Mouse (Mus musculus) limb, embryonic 12.5 days (tissue): ENCODE data around the gene Rabl6. TPM values are rescaled to one million over a fixed set of nuclear protein-coding genes. Genes with fewer than 3 reads are reported as not detected.

ENCODE experiments used
- ATAC-seq: fragments of 200-750 bp; cut with Nextera tagmentation; 2 replicates; pipeline ENCODE4 v1.8.0; 2017; ENCODE audit warnings: low read depth, moderate TSS enrichment; ENCODE audit not compliant: insufficient number of reproducible peaks, insufficient read depth, low FRiP score, low TSS enrichment
- H3K27ac ChIP-seq: fragments of 300-500 bp; sonication (generic); 2 replicates; pipeline ENCODE4 v1.5.1; 2016; ENCODE audit warnings: mild to moderate bottlenecking, moderate library complexity
- H3K27me3 ChIP-seq: fragments of 300-500 bp; sonication (generic); 2 replicates; pipeline ENCODE4 v1.6.1; 2016; ENCODE audit warnings: mild to moderate bottlenecking, moderate library complexity
- H3K36me3 ChIP-seq: fragments of 300-500 bp; sonication (generic); 2 replicates; pipeline ENCODE4 v1.6.1; 2016; ENCODE audit warnings: mild to moderate bottlenecking, moderate library complexity
- H3K4me1 ChIP-seq: fragments of 300-500 bp; sonication (generic); replicated peaks from 2 replicates; pipeline ENCODE4 v1.6.1; 2016
- H3K4me2 ChIP-seq: fragments of 300-500 bp; sonication (generic); 2 replicates; pipeline ENCODE4 v1.6.1; 2016; ENCODE audit warnings: mild to moderate bottlenecking, moderate library complexity
- H3K4me3 ChIP-seq: fragments of 300-500 bp; sonication (generic); replicated peaks from 2 replicates; pipeline ENCODE4 v1.5.1; 2016; ENCODE audit warnings: mild to moderate bottlenecking
- H3K9ac ChIP-seq: fragments of 300-500 bp; sonication (generic); replicated peaks from 2 replicates; pipeline ENCODE4 v1.6.1; 2016; ENCODE audit warnings: mild to moderate bottlenecking, moderate library complexity
- H3K9me3 ChIP-seq: fragments of 300-500 bp; sonication (generic); 2 replicates; pipeline ENCODE4 v1.6.1; 2016; ENCODE audit warnings: mild to moderate bottlenecking, moderate library complexity
- WGBS: fragments of 180-500 bp; shearing (Covaris S2); methylation state at CpG from one replicate; pipeline ENCODE4 v1.1.7; 2016; 5-methylcytosine and 5-hydroxymethylcytosine counted together
- polyA plus RNA-seq: library from polyadenylated mRNA; unstranded; fragments of >200 nt; fragmentation: Nextera tagmentation; extraction: Ambion mirVana; gene quantifications from 2 replicates; pipeline ENCODE4 v1.2.1, GENCODE M21; 2016

Gene Rabl6
- polyA plus RNA-seq, 1 experiment from 2014 or later: 81.3 TPM

DNA sequence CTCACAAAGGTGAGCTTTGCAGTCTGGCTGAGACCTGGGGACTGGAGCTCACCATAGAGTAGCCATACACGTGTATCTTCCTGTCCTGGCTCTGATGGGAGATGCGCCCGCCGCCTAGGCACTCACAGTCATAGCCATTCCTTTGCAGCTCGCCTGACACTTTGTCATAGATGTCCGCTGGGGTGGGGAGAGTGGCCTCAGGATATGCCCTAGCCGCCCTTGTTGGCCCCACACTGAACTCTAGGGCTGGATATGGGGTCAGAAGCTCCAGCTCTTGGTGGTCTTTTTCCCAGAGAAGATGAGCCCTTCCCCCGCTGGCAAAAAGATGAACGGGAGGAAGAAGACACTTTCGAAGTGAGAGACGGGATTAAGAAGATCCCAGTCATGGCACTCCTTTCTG is 34.2 kb downstream of the Rabl6 start:
- H3K4me2 ChIP-seq: peak overlapping the region; percentile 95
- ATAC-seq: no peak
- H3K36me3 ChIP-seq: peaks cover 42% of the 10 kb centered on the region
- peak overlapping the region; percentile 61 for H3K9ac ChIP-seq
- peaks cover 46% of the 10 kb centered on the region for H3K4me1 ChIP-seq
- peak overlapping the region; percentile 58 for H3K4me3 ChIP-seq
- peaks cover 35% of the 10 kb centered on the region for H3K27me3 ChIP-seq
- peak overlapping the region; percentile 89; the same call in 1 of the 2 replicates for H3K27ac ChIP-seq
- 20% methylated on average over 11 of the region's 11 CpGs for WGBS
- no peaks in the 10 kb centered on the region for H3K9me3 ChIP-seq

DNA sequence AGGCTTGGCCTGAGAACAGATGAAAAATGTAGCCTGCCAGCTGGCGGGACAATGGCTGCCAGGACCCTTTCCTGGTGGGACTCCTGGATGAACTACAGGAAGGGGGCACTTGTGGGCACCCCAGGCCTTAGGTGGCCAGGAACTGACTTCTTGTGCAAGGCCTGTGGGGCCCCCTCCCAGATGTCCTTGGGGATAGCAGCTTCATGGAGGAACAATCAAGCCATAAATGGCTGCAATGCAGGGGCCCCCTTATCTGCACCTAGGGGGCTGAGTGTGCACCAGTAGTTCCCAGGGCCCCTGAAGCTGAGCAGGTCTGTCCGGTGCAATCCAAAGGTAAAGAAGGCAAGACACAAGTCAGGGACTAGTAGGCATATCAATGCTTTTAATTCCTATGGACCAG is 35.3 kb downstream of the Rabl6 start:
- Histone ChIP-seq H3K27me3 (peaks cover 24% of the 10 kb centered on the region), H3K4me2 (peak overlapping the region; percentile 95; the same call in 1 of the 2 replicates), H3K4me3 (no peak overlapping the region), H3K9ac (peak overlapping the region; percentile 61), H3K9me3 (no peaks in the 10 kb centered on the region), H3K27ac (no peak overlapping the region), H3K36me3 (peaks cover 53% of the 10 kb centered on the region), H3K4me1 (peaks cover 35% of the 10 kb centered on the region)
- 88% methylated on average over 2 of the region's 2 CpGs for WGBS
- ATAC-seq: no peak

DNA sequence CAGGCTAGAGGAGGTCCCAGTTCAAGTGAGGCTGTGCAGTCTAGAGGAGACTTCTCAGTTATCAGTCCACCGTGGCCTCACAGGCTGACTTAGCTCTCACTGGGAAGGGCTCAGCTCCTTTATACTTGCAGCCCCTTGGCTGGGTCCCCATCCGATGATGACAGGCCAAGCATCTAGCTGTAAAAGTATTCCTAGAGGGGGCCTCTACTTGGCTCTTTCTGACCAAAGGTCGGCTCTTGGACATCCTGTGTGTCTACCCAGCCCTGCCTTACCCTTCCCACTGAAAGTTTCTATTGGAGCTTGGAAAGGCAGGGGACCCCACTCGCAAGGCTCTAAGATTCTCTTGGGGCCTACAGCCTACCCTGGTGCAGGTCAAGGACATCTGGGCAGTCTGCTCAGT is 37.1 kb downstream of the Rabl6 start:
- H3K9me3 ChIP-seq: no peaks in the 10 kb centered on the region
- H3K4me1 ChIP-seq: peaks cover 24% of the 10 kb centered on the region
- no peak overlapping the region for H3K27ac ChIP-seq
- H3K36me3 ChIP-seq: peaks cover 71% of the 10 kb centered on the region
- ATAC-seq: no peak
- 89% methylated on average over 4 of the region's 4 CpGs for WGBS
- H3K4me3 ChIP-seq: no peak overlapping the region
- no peak overlapping the region for H3K9ac ChIP-seq
- peaks cover 6% of the 10 kb centered on the region for H3K27me3 ChIP-seq
- H3K4me2 ChIP-seq: no peak overlapping the region

DNA sequence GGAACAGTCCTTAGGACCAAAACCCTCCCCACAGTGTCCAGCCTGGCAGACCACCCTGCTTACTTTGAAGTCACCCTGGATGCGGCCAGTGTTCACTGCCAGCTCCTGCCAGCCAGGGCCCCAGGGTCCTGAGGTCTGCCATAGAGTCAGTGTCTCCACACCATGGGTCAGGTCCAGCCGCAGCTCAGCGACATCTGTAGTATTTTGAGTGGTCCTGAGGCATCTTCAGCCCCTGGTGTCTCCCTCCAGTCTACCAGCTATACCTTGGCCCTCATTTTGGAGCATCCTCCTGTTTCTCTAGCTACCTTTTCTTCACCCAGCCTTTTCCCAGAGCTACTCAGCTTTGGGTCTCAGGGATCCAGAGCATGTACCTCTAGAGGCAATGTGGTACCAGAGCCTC is 39.0 kb downstream of the Rabl6 start:
- 97% methylated on average over 3 of the region's 3 CpGs for WGBS
- Histone ChIP-seq H3K4me1 (peaks cover 14% of the 10 kb centered on the region), H3K27me3 (no peaks in the 10 kb centered on the region), H3K4me2 (no peak overlapping the region), H3K9ac (no peak overlapping the region), H3K9me3 (no peaks in the 10 kb centered on the region), H3K4me3 (no peak overlapping the region), H3K27ac (no peak overlapping the region), H3K36me3 (peaks cover 90% of the 10 kb centered on the region)
- no peak for ATAC-seq

DNA sequence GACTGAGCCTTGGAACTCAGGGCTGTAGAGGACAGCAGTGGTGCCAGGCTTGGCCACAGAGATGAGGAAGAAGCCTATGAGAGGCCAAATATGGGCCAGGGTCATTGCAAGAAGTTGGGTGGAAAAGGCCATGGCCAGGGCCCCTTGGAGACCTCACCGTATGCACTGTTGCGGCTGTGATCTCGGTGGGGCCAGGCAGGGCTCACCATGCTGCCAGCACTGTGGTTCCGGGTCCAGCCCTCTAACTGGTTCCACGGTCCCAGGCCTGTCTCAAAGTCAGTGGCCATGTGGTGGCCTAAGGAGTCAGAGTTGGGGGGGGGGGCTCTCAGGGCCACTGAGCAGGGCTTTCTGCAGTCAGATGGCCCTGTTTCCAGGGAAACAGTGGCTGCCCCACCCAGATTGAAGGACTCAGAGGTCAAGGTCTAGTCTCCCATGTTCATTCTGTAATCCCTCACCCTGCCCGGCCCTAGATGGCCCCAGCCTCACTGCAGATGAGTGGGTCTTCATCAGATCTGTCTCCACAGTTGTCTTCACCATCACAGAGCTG is 39.8 kb downstream of the Rabl6 start:
- Histone ChIP-seq H3K9me3 (no peaks in the 10 kb centered on the region), H3K9ac (no peak overlapping the region), H3K27me3 (no peaks in the 10 kb centered on the region), H3K4me2 (no peak overlapping the region), H3K4me1 (peaks cover 8% of the 10 kb centered on the region), H3K36me3 (peaks cover 98% of the 10 kb centered on the region), H3K27ac (no peak overlapping the region), H3K4me3 (no peak overlapping the region)
- WGBS: 89% methylated on average over 6 of the region's 6 CpGs
- ATAC-seq: no peak

DNA sequence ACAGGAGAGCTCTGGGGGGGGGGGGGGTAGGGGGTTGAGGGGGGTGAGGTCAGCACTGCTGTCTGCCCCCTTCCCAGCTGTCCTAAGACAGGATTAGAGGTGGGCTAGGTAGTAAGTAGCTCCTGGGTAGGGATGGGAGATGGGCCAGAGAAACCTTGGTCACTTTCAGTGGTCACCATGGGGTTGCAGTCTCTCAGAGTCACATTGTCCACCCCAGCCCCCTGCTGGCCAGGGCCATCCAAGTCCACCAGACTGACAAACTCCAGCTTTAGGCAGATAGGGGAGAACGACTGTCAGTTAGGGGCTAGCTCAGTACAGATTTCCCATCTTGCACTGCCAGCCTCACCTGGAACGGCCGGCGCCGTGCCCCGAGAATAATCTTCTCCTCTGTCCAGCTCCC is 41.8 kb downstream of the Rabl6 start:
- WGBS: 85% methylated on average over 6 of the region's 6 CpGs
- Histone ChIP-seq H3K9me3 (no peaks in the 10 kb centered on the region), H3K4me2 (no peak overlapping the region), H3K36me3 (peaks cover 100% of the 10 kb centered on the region), H3K9ac (no peak overlapping the region), H3K4me3 (no peak overlapping the region), H3K27me3 (no peaks in the 10 kb centered on the region), H3K4me1 (no peaks in the 10 kb centered on the region), H3K27ac (no peak overlapping the region)
- no peak for ATAC-seq

DNA sequence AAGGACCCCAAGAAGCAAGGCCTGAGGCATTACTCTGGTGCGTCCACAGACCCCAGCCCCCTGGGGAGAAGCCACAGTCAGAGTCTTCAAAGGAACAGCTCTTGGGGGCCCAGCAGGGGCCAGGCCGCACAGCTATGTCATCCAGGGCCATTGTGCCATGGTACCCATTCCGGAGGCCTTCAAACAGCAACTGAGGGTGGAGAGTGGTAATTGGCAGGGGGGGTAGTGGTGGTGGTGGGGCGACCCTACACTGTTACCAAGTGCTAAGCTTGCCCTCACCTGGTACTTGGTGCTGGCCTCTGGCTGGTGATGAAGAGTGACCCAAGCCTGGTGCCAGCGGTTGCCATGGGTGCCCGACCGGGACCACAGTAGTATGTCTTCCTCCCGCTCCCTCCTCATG is 42.6 kb downstream of the Rabl6 start:
- 86% methylated on average over 8 of the region's 8 CpGs for WGBS
- ATAC-seq: no peak
- peaks cover 100% of the 10 kb centered on the region for H3K36me3 ChIP-seq

DNA sequence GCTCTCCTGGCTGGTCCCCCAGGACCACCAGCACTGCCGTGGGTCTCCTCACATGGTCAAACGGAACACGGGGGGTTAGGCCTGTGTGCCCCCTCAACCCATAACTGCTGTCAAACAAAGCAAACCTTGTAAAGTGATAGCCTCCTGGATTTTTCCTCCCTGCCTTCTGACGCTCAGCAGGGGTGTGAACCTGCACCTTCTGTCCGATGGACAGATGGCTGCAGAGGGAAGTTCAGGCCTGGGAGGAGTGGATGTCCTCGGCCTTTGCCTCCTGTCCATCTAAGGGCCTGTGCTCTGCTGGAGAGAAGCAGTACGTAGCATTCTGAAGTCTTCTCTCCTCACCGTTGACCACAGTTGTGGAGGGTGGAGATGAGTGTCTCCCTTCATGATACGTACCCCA is 46.4 kb downstream of the Rabl6 start:
- 82% methylated on average over 9 of the region's 9 CpGs for WGBS
- Histone ChIP-seq H3K27ac (no peak overlapping the region), H3K9me3 (no peaks in the 10 kb centered on the region), H3K9ac (no peak overlapping the region), H3K36me3 (peaks cover 75% of the 10 kb centered on the region), H3K4me3 (no peak overlapping the region), H3K4me2 (no peak overlapping the region), H3K27me3 (no peaks in the 10 kb centered on the region), H3K4me1 (peaks cover 14% of the 10 kb centered on the region)
- no peak for ATAC-seq

More for the DNA sequence above, 42.6 kb downstream of the Rabl6 start:
- Histone ChIP-seq H3K9me3 (no peaks in the 10 kb centered on the region), H3K27me3 (no peaks in the 10 kb centered on the region), H3K4me1 (no peaks in the 10 kb centered on the region), H3K9ac (no peak overlapping the region), H3K4me2 (no peak overlapping the region), H3K27ac (no peak overlapping the region), H3K4me3 (no peak overlapping the region)

DNA sequence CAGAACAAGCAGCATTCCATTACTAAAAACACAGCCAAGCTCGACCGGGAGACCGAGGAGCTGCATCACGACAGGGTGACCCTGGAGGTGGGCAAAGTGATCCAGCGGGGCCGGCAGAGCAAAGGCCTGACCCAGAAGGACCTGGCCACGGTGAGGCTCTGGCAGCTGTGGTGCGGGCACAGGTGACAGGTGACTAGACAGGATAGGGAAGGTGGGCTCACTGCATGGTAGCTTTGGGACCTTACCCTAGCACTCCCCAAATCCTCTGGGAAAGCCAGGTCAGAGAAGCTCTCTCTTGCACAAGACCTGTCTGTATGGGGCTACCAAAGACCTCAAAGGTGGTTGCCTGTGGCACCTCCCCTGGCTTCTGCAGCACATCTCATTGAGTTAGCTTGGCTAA is 47.8 kb downstream of the Rabl6 start:
- H3K9ac ChIP-seq: no peak overlapping the region
- no peak overlapping the region for H3K27ac ChIP-seq
- H3K4me1 ChIP-seq: peaks cover 18% of the 10 kb centered on the region
- WGBS: 83% methylated on average over 8 of the region's 8 CpGs
- H3K36me3 ChIP-seq: peaks cover 61% of the 10 kb centered on the region
- no peak overlapping the region for H3K4me2 ChIP-seq
- ATAC-seq: no peak
- no peaks in the 10 kb centered on the region for H3K27me3 ChIP-seq
- no peaks in the 10 kb centered on the region for H3K9me3 ChIP-seq
- no peak overlapping the region for H3K4me3 ChIP-seq

DNA sequence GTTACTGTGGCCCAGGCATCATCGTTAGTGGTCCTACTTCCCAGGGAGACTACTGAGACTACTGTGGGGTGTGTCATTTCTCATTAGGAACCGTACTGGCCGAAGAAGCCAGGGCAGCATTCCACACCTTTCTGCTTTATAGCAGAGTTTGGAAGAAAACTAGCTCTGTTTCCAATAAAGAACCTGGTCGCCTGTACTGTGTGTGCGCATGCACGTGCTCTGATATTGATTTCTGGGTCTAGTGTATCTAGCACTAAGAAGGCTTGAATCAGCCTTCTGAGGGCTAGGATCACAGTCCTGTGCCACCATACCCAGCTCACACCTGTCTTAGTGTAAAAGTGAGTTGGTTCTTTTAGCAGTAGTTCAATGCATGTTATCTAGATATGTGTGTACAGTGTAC is 49.5 kb downstream of the Rabl6 start:
- peak overlapping the region; percentile 96 for H3K4me3 ChIP-seq

DNA sequence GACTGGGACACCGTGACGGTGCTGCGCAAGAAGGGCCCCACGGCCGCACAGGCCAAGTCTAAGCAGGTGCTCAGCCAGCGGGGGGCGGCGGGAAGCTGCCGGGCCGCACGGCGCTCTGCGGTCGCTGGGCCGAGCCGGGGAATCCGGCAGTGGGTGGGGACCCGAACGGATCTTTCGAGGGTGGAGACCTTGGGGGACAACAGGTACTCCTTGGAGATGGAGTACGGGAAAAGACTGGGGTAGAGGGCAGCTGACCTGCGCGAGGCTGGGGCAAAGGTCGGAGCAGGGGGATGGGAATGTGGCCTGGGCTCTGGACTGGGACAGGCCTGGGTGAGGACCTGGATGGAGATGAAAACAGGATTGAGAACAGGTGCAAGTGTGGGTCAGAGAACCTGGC is 50.4 kb downstream of the Rabl6 start:
- peak; percentile 38; the same call in 1 of the 2 replicates for ATAC-seq
- no peaks in the 10 kb centered on the region for H3K9me3 ChIP-seq
- H3K4me2 ChIP-seq: peak overlapping the region; percentile 97
- peaks cover 18% of the 10 kb centered on the region for H3K4me1 ChIP-seq
- under 1% methylated on average over 24 of the region's 24 CpGs for WGBS
- H3K27me3 ChIP-seq: no peaks in the 10 kb centered on the region
- H3K4me3 ChIP-seq: peak overlapping the region; percentile 96
- peaks cover 35% of the 10 kb centered on the region for H3K36me3 ChIP-seq
- peak overlapping the region; percentile 91 for H3K9ac ChIP-seq
- H3K27ac ChIP-seq: peak overlapping the region; percentile 79

More for the DNA sequence above, 49.5 kb downstream of the Rabl6 start:
- Histone ChIP-seq H3K9ac (peak overlapping the region; percentile 91), H3K9me3 (no peaks in the 10 kb centered on the region), H3K36me3 (peaks cover 43% of the 10 kb centered on the region), H3K4me2 (peak overlapping the region; percentile 97), H3K27ac (peak overlapping the region; percentile 79; the same call in 1 of the 2 replicates), H3K4me1 (peaks cover 18% of the 10 kb centered on the region), H3K27me3 (no peaks in the 10 kb centered on the region)
- no peak for ATAC-seq
- WGBS: 49% methylated on average over 6 of the region's 6 CpGs
